Mouse (Mus musculus) olfactory bulb, adult 2 months (tissue): Measurements from ENCODE around the gene Nkap. TPM values are rescaled to one million over a fixed set of nuclear protein-coding genes. Genes with fewer than 3 reads are reported as not detected.
"Not testable (repeated sequence)": the region's sequence is repeated elsewhere in the genome, so short reads cannot be mapped to it uniquely, and the experiment has no call there.

Source experiments
- H3K27ac ChIP-seq: fragments of 200-500 bp; 2 replicates; pipeline ENCODE4 v1.5.1; 2012; ENCODE audit warnings: low read depth, low read length; ENCODE audit not compliant: insufficient read depth
- H3K4me1 ChIP-seq: fragments of 200-500 bp; 2 replicates; pipeline ENCODE4 v1.6.1; 2012; ENCODE audit warnings: low read length; ENCODE audit not compliant: control insufficient read depth, insufficient read depth
- H3K4me3 ChIP-seq: fragments of 200-500 bp; 2 replicates; pipeline ENCODE4 v1.5.1; 2012; ENCODE audit warnings: mild to moderate bottlenecking, low read depth, low read length, moderate library complexity; ENCODE audit not compliant: insufficient read depth
- CTCF ChIP-seq: fragments of 200-500 bp; IDR thresholded peaks from 2 replicates; pipeline ENCODE4 v1.5.1; 2012; ENCODE audit warnings: low read depth, mild to moderate bottlenecking, low read length, moderate library complexity; ENCODE audit not compliant: insufficient read depth
- POLR2A ChIP-seq: fragments of 200-500 bp; IDR thresholded peaks from 2 replicates; pipeline ENCODE4 v1.6.1; 2012; ENCODE audit warnings: mild to moderate bottlenecking, low read depth, low read length, moderate library complexity; ENCODE audit not compliant: insufficient read depth
- WGBS: fragments of 180-500 bp; shearing (Covaris S2); methylation state at CpG from one replicate; pipeline ENCODE4 v1.1.7; 2018; 5-methylcytosine and 5-hydroxymethylcytosine counted together
- polyA plus RNA-seq: library from polyadenylated mRNA; stranded (reverse); fragments of >200 nt; gene quantifications from 2 replicates; pipeline ENCODE4 v1.2.4, GENCODE M21; 2012; ENCODE audit warnings: low replicate concordance; ENCODE audit not compliant: missing spikeins, insufficient read depth, insufficient read length

Gene Nkap
- not detected in 2 replicates for polyA plus RNA-seq

DNA sequence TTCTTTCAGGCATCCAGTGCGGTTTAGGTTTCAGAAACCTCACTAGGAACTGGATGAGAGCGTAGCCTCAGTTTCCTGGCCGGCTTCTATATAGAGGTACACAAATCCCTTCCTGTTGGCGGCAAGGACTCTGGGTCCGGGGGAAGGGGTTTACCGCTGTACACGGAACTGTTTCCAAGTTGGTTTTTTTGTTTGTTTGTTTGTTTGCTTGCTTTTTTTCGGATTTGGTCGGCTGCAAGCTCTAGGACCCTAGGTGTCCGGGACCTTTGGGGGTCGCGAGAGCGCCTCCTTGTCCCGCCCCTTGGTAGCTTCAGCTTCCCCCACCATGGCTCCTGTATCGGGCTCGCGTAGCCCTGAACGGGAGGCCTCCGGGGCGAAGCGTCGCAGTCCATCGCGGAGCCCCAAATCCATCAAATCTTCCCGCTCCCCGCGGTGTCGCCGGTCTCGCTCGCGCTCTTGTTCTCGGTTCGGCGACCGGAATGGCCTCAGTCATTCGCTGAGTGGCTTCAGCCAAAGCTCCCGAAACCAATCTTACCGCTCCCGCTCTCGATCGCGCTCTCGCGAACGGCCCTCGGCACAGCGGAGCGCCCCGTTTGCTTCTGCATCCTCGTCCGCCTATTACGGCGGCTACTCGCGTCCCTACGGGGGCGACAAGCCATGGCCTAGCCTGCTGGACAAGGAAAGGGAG is at the start of gene Nkap:
Nkap (plus strand) TSS at position 125 of the 688 bp plus-strand sequence.
- Histone ChIP-seq H3K4me1 (peaks cover 3% of the 10 kb centered on the region; the same call in 1 of the 2 replicates), H3K27ac (no peak within 1 kb of the TSS), H3K4me3 (peak within 1 kb of the TSS; percentile 62)
- 10% methylated on average over 58 of the region's 58 CpGs for WGBS
- TF ChIP-seq POLR2A = no peak
- no peak for TF ChIP-seq CTCF

- not testable (repeated sequence) for H3K4me3 ChIP-seq, H3K27ac ChIP-seq, H3K4me1 ChIP-seq
- WGBS = 75% methylated on average over 4 of the region's 4 CpGs
These were observed 46.2 kb upstream of the Nkap start for GRCm38 (mm10) chrX:37080345-37080744.

- WGBS = 56% methylated on average over 6 of the region's 6 CpGs
- Histone ChIP-seq H3K27ac (no peak overlapping the region), H3K4me3 (no peak overlapping the region), H3K4me1 (peaks cover 3% of the 10 kb centered on the region; the same call in 1 of the 2 replicates)
- no peak for TF ChIP-seq POLR2A
- no peak for TF ChIP-seq CTCF
These were observed 45.4 kb upstream of the Nkap start for GRCm38 (mm10) chrX:37081194-37081593.

DNA sequence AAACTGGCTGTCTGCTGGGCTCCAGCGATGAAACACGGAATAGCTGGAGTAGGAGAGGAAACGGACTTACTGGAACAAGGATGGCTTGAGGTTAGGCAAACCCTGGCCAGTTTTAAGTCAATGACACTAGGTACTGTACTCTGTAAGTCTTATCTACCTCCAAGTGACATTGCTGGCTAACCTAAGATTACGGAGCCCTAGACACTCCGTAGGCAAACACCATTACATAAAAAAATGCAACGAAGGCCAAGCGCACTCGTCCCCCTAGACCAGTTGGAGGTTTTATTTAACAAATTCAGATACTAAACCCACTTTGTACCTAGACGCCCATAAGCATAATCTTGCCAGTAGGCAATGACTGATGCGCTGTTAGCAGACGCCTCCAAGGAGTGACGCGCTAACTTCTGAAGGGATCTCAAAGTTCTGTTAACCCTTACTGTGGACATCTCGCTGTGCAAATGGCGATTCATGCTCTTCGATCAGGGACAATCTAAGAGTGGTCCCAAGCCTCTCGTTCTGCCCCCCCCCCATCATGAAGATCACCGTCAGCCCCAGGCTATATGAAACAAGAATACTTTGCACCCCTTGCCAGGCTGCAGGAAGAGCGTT is 42.2 kb upstream of the Nkap start:
- no peak for TF ChIP-seq POLR2A
- no peak for TF ChIP-seq CTCF
- 16% methylated on average over 19 of the region's 19 CpGs for WGBS
- Histone ChIP-seq H3K4me3 (peak overlapping the region; percentile 84), H3K27ac (no peak overlapping the region; the same call in 1 of the 2 replicates), H3K4me1 (peaks cover 3% of the 10 kb centered on the region; the same call in 1 of the 2 replicates)

DNA sequence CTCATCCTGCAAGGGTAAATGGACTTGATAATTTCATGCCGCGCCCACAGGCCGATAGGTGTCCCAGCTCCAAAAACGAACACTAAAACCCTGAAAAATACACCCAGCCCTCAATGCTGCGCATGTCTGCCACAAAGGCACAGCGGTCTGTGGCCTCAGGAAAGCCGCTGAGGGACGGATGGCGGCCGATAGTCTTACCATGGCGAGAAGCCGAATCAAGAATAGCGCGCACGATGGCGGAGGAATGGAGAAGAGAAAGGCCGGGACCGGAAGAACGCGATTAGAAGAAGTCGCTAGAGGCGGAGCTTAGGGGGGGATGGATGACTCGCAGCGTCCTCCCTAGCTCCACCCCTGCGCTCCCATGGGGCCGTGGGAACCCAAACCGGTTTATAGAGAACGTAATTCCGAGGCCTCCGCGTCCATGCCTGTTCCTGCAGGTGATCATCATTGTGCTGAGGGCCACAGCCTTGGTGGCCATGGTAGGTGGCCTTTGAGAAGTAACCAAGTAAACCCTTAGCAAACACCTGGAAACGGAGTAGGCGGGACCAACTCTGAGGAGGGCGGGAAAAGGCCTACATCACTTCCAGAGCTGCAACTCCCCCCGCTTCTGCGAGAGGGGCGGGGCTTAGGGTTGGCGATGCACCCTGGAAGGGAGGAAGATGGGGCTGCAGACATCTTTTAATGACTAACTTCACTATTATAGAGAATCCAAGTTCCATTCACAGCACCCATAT is 41.5 kb upstream of the Nkap start, which contains the start of gene Rpl39:
Rpl39 (minus strand) TSS at position 476 of the 734 bp plus-strand sequence.
- 11% methylated on average over 38 of the region's 38 CpGs for WGBS
- Histone ChIP-seq H3K4me1 (peaks cover 3% of the 10 kb centered on the region; the same call in 1 of the 2 replicates), H3K27ac (peak within 1 kb of the TSS; percentile 99), H3K4me3 (peak within 1 kb of the TSS; percentile 84)
- no peak for TF ChIP-seq CTCF
- TF ChIP-seq POLR2A = peak; percentile 41; the same call in 1 of the 2 replicates

- H3K4me3 ChIP-seq = peak overlapping the region; percentile 84; the same call in 1 of the 2 replicates
- TF ChIP-seq CTCF (no peak), POLR2A (no peak)
- WGBS = 18% methylated on average over 9 of the region's 9 CpGs
- H3K4me1 ChIP-seq = peaks cover 3% of the 10 kb centered on the region; the same call in 1 of the 2 replicates
- H3K27ac ChIP-seq = peak overlapping the region; percentile 99
These were observed 40.9 kb upstream of the Nkap start for GRCm38 (mm10) chrX:37085665-37086064.

DNA sequence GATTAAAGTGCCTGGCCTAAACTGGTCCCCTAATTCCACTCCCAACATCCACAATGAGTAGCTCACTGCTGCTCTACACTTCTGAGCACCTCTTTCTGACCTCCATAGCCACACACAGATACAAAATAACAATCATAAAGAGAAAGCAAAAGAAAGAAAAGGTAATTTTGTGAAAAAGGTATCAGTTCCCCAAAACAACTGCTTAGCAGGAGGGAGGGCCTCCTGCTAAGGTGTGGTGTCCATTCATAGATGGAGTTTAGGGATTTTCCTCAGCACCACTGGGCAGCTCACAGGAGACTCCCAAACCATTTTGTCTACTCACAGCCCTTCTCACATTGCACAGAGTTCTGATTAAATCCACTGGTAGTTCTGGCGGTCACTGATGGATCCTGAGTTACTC is 37.8 kb upstream of the Nkap start:
- 92% methylated on average over 1 of the region's 1 CpGs for WGBS
- no peak overlapping the region for H3K27ac ChIP-seq
- TF ChIP-seq CTCF (no peak), POLR2A (no peak)
- H3K4me1 ChIP-seq = no peaks in the 10 kb centered on the region
- no peak overlapping the region for H3K4me3 ChIP-seq

- no peak overlapping the region for H3K27ac ChIP-seq
- TF ChIP-seq CTCF = no peak
- no peak for TF ChIP-seq POLR2A
- no peak overlapping the region for H3K4me3 ChIP-seq
- no peaks in the 10 kb centered on the region for H3K4me1 ChIP-seq
- WGBS = 63% methylated on average over 3 of the region's 3 CpGs
These were observed 35.1 kb upstream of the Nkap start for GRCm38 (mm10) chrX:37091457-37091856.
